ENCODE assay signal across 8 mouse cellular contexts in genomic region chr9:44320799-44321133, GRCm38 (mm10). TPM values are rescaled to one million over a fixed set of nuclear protein-coding genes. Genes with fewer than 3 reads are reported as not detected.
DNase-seq lines count a peak whose midpoint lies in the region; ATAC-seq and TF ChIP-seq lines count a peak whose summit lies in the region.

No protein-coding gene starts in this region.

- 0 out of 2 replicates have a peak, but pooled peaks have one; percentile 3 for ATAC-seq in heart, embryonic 15.5 days (replicated peaks; ENCODE audit: insufficient number of reproducible peaks, insufficient read depth, low FRiP score, low read depth)
- peak; percentile 22; the same call in 1 of the 2 replicates for ATAC-seq in forebrain, embryonic 16.5 days
- no peak for ATAC-seq in liver, embryonic 15.5 days (ENCODE audit: insufficient read depth)

- peak overlapping the region; percentile 93 for H3K4me2 ChIP-seq in heart, embryonic 15.5 days
- H3K4me2 ChIP-seq in forebrain, embryonic 16.5 days (ENCODE audit: low read length) = peak overlapping the region; percentile 89
- H3K4me2 ChIP-seq in liver, embryonic 15.5 days = peak overlapping the region; percentile 84

- H3K27ac ChIP-seq in heart, embryonic 15.5 days = peak overlapping the region; percentile 78
- H3K27ac ChIP-seq in ES-E14 (ENCODE audit: insufficient read depth, low read depth, low read length, poor library complexity, severe bottlenecking) = no peak overlapping the region
- H3K27ac ChIP-seq in forebrain, embryonic 16.5 days (ENCODE audit: low read length) = peak overlapping the region; percentile 80
- peak overlapping the region; percentile 84 for H3K27ac ChIP-seq in liver, embryonic 15.5 days (replicated peaks)

- WGBS in heart, embryonic 15.5 days = 13% methylated on average over 6 of the region's 6 CpGs
- WGBS in forebrain, embryonic 16.5 days = 20% methylated on average over 6 of the region's 6 CpGs
- WGBS in liver, embryonic 15.5 days (ENCODE audit: insufficient replicate concordance) = 23% methylated on average over 6 of the region's 6 CpGs

- H3K27me3 ChIP-seq in heart, embryonic 15.5 days = no peaks in the 10 kb centered on the region
- H3K27me3 ChIP-seq in forebrain, embryonic 16.5 days (replicated peaks; ENCODE audit: control insufficient read depth, insufficient read depth, low read length) = no peaks in the 10 kb centered on the region
- no peaks in the 10 kb centered on the region for H3K27me3 ChIP-seq in liver, embryonic 15.5 days

- intact Hi-C loops in gastrocnemius, postnatal 14 days (cut with DNase I; ENCODE audit: low total_unique reads) = no loop called here

- H3K9ac ChIP-seq in heart, embryonic 15.5 days = peak overlapping the region; percentile 40
- peak overlapping the region; percentile 37 for H3K9ac ChIP-seq in ES-E14 (ENCODE audit: insufficient read depth, low read depth, low read length, poor library complexity, severe bottlenecking)
- peak overlapping the region; percentile 27 for H3K9ac ChIP-seq in forebrain, embryonic 16.5 days (replicated peaks; ENCODE audit: low read depth, low read length)
- H3K9ac ChIP-seq in liver, embryonic 15.5 days = peak overlapping the region; percentile 52; the same call in 1 of the 2 replicates

- no peak for DNase-seq in heart, adult 11 months
- DNase-seq in ES-E14 (ENCODE audit: low read depth, low spot score) = no peak
- no peak for DNase-seq in cerebellum, postnatal 25 days
- DNase-seq in gastrocnemius, postnatal 14 days = no peak
- no peak for DNase-seq in cerebellum, adult 18-20 months

- in situ Hi-C loops in ES-E14 (cut with MboI; ENCODE audit: low sequenced_read_pairs in 2 of 2, unreplicated experiment in 2 of 2) = no loop called here

- H3K9me3 ChIP-seq in heart, embryonic 15.5 days (replicated peaks) = no peaks in the 10 kb centered on the region
- H3K9me3 ChIP-seq in ES-E14 (ENCODE audit: control insufficient read depth, insufficient read depth, low read depth, low read length) = no peaks in the 10 kb centered on the region
- H3K9me3 ChIP-seq in forebrain, embryonic 16.5 days (ENCODE audit: control insufficient read depth, low read length) = no peaks in the 10 kb centered on the region
- no peaks in the 10 kb centered on the region for H3K9me3 ChIP-seq in liver, embryonic 15.5 days (replicated peaks)

- H3K4me3 ChIP-seq in heart, embryonic 15.5 days = peak overlapping the region; percentile 80
- peak overlapping the region; percentile 39 to 41; a peak in 3 of 4 replicates for H3K4me3 ChIP-seq in ES-E14 (ENCODE audit: insufficient read depth in 1 of 2, low read depth in 1 of 2, low read length in 2 of 2, poor library complexity in 1 of 2, severe bottlenecking in 1 of 2)
- peak overlapping the region; percentile 97 for H3K4me3 ChIP-seq in forebrain, embryonic 16.5 days (replicated peaks; ENCODE audit: low read length)
- peak overlapping the region; percentile 99 for H3K4me3 ChIP-seq in liver, embryonic 15.5 days (replicated peaks)

- peaks cover 33% of the 10 kb centered on the region for H3K4me1 ChIP-seq in heart, embryonic 15.5 days (replicated peaks)
- H3K4me1 ChIP-seq in ES-E14 (ENCODE audit: control insufficient read depth in 2 of 2, insufficient read depth in 2 of 2, low read length in 2 of 2, poor library complexity in 1 of 2) = peaks cover 0 to 3% of the 10 kb centered on the region in 2 experiments; a peak in 1 of 4 replicates
- H3K4me1 ChIP-seq in forebrain, embryonic 16.5 days (replicated peaks; ENCODE audit: control insufficient read depth, insufficient read depth, low read length) = peaks cover 31% of the 10 kb centered on the region
- H3K4me1 ChIP-seq in liver, embryonic 15.5 days (replicated peaks) = peaks cover 60% of the 10 kb centered on the region

- H3K36me3 ChIP-seq in heart, embryonic 15.5 days = peaks cover 8% of the 10 kb centered on the region
- no peaks in the 10 kb centered on the region for H3K36me3 ChIP-seq in ES-E14 (ENCODE audit: control insufficient read depth, insufficient read depth, low read length, poor library complexity, severe bottlenecking)
- H3K36me3 ChIP-seq in forebrain, embryonic 16.5 days (ENCODE audit: control insufficient read depth, insufficient read depth) = no peaks in the 10 kb centered on the region
- H3K36me3 ChIP-seq in liver, embryonic 15.5 days (replicated peaks) = peaks cover 20% of the 10 kb centered on the region

TF ChIP-seq in ES-E14, 5 proteins besides CTCF, POLR2A, EP300 and RAD21:
- TF ChIP-seq CHD2 (IDR thresholded peaks at IDR 0.05; ENCODE audit: low read depth, low read length) (no peak), HCFC1 (IDR thresholded peaks at IDR 0.05; ENCODE audit: borderline replicate concordance, insufficient read depth, low read length) (no peak), MAFK (IDR thresholded peaks at IDR 0.05; ENCODE audit: insufficient read depth, low read depth, low read length) (no peak), ZC3H11A (IDR thresholded peaks at IDR 0.05; ENCODE audit: borderline replicate concordance, low read depth, low read length) (no peak), ZNF384 (IDR thresholded peaks at IDR 0.05; ENCODE audit: low read depth, low read length) (no peak)

RNA-seq across cellular contexts. Expression of gene C2cd2l, which starts 0.7 kb away (rescaled TPM):
- 6.5 and 7.1 TPM in 2 replicates for polyA plus RNA-seq in heart, embryonic 15.5 days (2015; fragmentation: Nextera tagmentation; extraction: Ambion mirVana)
- 9.0 and 13.9 TPM in 2 replicates for total RNA-seq in ES-E14 (2012; rRNA removed)
- 29.0 and 31.4 TPM in 2 replicates for polyA plus RNA-seq in forebrain, embryonic 16.5 days (2015; fragmentation: Nextera tagmentation; extraction: Ambion mirVana)
- polyA plus RNA-seq in liver, embryonic 15.5 days (2015; fragmentation: Nextera tagmentation; extraction: Ambion mirVana) = 9.6 and 10.4 TPM in 2 replicates
- total RNA-seq in gastrocnemius, postnatal 14 days (2021) = 10 to 100 TPM; 12.1 to 13.7 TPM

RNA-seq across cellular contexts. Expression of gene Dpagt1, which starts 5.1 kb away (rescaled TPM):
- polyA plus RNA-seq in heart, embryonic 15.5 days (2015; fragmentation: Nextera tagmentation; extraction: Ambion mirVana) = 27.8 and 31.0 TPM in 2 replicates
- 16.3 and 17.9 TPM in 2 replicates for total RNA-seq in ES-E14 (2012; rRNA removed)
- 35.2 and 35.7 TPM in 2 replicates for polyA plus RNA-seq in forebrain, embryonic 16.5 days (2015; fragmentation: Nextera tagmentation; extraction: Ambion mirVana)
- 17.9 and 18.4 TPM in 2 replicates for polyA plus RNA-seq in liver, embryonic 15.5 days (2015; fragmentation: Nextera tagmentation; extraction: Ambion mirVana)
- 10 to 100 TPM; 12.5 to 14.0 TPM for total RNA-seq in gastrocnemius, postnatal 14 days (2021)

RNA-seq across cellular contexts. Expression of gene H2afx, which starts 13.7 kb away (rescaled TPM):
- 167 and 187 TPM in 2 replicates for polyA plus RNA-seq in heart, embryonic 15.5 days (2015; fragmentation: Nextera tagmentation; extraction: Ambion mirVana)
- 967 and 1,137 TPM in 2 replicates for total RNA-seq in ES-E14 (2012; rRNA removed)
- 182 and 199 TPM in 2 replicates for polyA plus RNA-seq in forebrain, embryonic 16.5 days (2015; fragmentation: Nextera tagmentation; extraction: Ambion mirVana)
- 226 and 228 TPM in 2 replicates for polyA plus RNA-seq in liver, embryonic 15.5 days (2015; fragmentation: Nextera tagmentation; extraction: Ambion mirVana)
- total RNA-seq in gastrocnemius, postnatal 14 days (2021) = 10 to 100 TPM; 21.7 to 24.8 TPM

RNA-seq across cellular contexts. Expression of gene Hinfp, which starts 15.3 kb away (rescaled TPM):
- 15.1 and 16.0 TPM in 2 replicates for polyA plus RNA-seq in heart, embryonic 15.5 days (2015; fragmentation: Nextera tagmentation; extraction: Ambion mirVana)
- 29.1 and 38.3 TPM in 2 replicates for total RNA-seq in ES-E14 (2012; rRNA removed)
- polyA plus RNA-seq in forebrain, embryonic 16.5 days (2015; fragmentation: Nextera tagmentation; extraction: Ambion mirVana) = 34.1 and 35.6 TPM in 2 replicates
- 12.7 and 14.2 TPM in 2 replicates for polyA plus RNA-seq in liver, embryonic 15.5 days (2015; fragmentation: Nextera tagmentation; extraction: Ambion mirVana)
- total RNA-seq in gastrocnemius, postnatal 14 days (2021) = 1 to 10 TPM; 5.8 to 6.0 TPM

RNA-seq across cellular contexts. Expression of gene Hmbs, which starts 23.3 kb away (rescaled TPM):
- 89.7 and 105 TPM in 2 replicates for polyA plus RNA-seq in heart, embryonic 15.5 days (2015; fragmentation: Nextera tagmentation; extraction: Ambion mirVana)
- total RNA-seq in ES-E14 (2012; rRNA removed) = 69.9 and 71.3 TPM in 2 replicates
- polyA plus RNA-seq in forebrain, embryonic 16.5 days (2015; fragmentation: Nextera tagmentation; extraction: Ambion mirVana) = 64.3 and 64.7 TPM in 2 replicates
- 1,466 and 1,543 TPM in 2 replicates for polyA plus RNA-seq in liver, embryonic 15.5 days (2015; fragmentation: Nextera tagmentation; extraction: Ambion mirVana)
- total RNA-seq in gastrocnemius, postnatal 14 days (2021) = 10 to 100 TPM; 24.2 to 25.5 TPM

Comparison
In these comparisons a context has a peak if more than half of its experiments do, and no peak if none do; other contexts are left out.
1. H3K4me3 ChIP-seq: peak in every context shown above with its lines; median percentile 99 in liver, embryonic 15.5 days; 97 in forebrain, embryonic 16.5 days; 80 in heart, embryonic 15.5 days; 40 in ES-E14.